Mouse (Mus musculus) adrenal gland, postnatal 14 days (tissue): Measurements from ENCODE around the gene Ino80d. TPM values are rescaled to one million over a fixed set of nuclear protein-coding genes. Genes with fewer than 3 reads are reported as not detected.

Experiments
- DNase-seq: peaks from one replicate; pipeline ENCODE4 v3.0.0; 2021; ENCODE audit warnings: mixed read lengths
- total RNA-seq: library from RNA; stranded (reverse); gene quantifications from 2 replicates; pipeline ENCODE4 v1.2.3, GENCODE M21; 2021

Gene Ino80d
- total RNA-seq, 1 experiment from 2014 or later = 29.3 TPM

DNA sequence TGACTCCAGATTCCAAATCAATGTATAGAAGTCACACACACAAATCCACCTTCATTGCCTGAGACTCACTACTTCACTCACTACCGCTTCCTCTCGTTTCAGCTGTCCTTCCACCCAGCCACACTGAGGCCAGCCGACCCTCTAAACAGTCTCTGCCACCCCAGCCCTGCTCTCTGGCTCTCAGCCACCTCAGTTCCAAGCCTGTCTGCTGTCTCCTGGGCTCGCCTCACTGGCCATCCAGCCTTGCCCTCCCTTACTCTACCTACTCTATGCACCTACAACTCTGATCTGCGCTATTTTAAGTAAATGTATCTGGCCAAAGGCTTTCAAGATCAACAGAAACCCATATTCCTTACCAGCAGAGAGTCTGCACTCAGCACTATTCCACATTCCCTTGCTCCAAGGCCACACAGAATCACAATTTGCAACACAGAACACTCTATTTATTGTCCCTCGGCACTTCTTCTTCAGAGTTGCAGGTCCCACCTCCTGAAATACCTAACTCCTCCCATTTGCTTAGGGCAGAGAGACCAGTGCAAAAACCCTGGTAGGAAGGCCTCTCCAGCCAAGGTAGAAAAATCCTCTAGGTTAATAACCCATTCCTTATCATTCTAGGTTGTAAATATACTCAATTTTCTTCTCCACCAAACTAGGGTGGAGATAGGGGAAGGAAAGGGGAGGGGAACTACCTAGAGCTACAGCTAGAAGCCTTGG is 6.7 kb downstream of the Ino80d start:
- DNase-seq = peak; percentile 29

DNA sequence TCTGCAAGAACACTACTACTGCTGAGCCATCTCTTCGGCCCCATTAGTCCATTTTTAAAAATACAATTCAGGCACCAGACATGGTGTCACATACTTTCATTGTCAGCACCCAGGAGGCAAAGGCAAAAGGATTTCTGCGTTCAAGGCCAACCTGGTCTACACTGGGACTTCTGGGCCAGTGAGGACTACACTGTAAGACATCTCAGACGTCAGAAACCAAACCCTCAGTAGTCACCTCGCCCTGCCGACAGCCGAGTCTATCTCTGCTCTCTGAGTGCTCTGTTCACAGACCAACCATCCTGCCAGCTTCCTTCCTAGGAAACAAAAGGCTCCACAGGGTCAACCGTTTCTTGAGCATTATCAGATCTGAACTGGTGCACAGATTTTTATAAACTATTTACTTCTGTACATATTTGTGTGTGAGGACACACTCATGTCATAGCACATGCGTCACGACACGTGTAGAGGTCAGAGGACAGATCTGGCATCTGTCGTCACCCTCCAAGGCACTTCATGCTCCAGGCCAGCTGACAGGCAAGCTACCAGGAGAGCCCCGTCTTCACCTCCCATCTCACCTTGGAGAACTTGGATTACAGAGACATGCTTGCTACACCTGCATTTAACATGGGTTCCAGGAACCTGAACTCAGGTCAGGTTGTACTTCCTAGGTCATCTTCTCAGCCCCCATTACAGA is 11.6 kb downstream of the Ino80d start:
- DNase-seq = no peak

DNA sequence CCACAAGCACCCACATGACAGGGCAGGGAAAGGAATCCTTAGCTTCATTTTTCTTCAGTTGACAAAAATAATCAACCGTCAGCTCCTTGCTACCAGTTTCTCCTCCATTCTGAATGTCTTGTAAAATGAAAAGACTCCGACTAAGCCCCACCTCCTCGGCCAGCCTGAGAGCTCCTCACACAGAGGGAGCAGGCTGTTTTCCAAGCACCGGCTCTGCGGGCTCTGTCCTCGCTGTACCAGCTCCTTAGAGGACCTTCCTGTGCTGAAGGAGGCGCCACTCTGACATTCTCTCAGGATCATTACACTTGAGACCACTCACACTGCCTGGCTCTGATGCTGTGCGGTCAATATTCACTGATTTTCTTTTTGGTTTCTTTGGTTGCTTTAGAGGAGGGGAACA is 14.3 kb downstream of the Ino80d start:
- DNase-seq = no peak

DNA sequence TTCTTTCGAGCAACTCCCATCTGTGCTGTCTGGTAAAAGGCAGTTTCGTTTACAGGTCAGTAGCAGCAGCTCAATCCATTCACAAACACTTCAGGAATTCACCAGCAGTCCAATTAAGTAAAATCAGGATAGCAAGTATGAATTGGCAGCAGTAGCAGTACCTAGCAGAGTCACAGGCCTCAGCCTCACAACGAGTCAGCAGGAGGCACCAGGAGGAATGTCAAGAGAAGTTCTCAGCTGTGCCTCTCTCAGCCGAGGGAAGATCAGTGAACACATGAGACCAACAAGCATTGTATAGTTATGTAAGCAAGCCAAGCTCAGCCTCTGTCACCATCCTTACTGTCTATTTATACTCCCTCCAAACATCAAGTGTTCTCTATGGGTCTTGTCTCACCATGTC is 15.6 kb downstream of the Ino80d start:
- DNase-seq = no peak

DNA sequence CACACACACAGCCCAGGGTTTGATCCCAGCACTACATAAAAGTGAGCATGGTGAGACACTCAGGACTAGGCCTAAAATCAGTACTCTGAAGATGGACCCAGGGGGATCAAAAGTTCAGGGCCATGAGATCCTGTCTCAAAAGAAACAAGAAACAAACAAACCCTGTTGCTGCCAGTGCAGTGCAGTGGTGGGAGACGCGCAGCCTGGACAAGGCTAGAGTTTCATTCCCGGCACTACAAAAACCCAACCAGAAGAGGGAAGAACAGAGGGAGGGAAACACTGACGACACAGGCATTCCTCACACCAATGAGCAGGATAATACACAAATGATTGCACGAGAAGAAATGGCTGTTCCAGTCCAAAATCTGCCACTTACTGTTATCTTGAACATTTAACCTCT is 18.4 kb downstream of the Ino80d start:
- no peak for DNase-seq

DNA sequence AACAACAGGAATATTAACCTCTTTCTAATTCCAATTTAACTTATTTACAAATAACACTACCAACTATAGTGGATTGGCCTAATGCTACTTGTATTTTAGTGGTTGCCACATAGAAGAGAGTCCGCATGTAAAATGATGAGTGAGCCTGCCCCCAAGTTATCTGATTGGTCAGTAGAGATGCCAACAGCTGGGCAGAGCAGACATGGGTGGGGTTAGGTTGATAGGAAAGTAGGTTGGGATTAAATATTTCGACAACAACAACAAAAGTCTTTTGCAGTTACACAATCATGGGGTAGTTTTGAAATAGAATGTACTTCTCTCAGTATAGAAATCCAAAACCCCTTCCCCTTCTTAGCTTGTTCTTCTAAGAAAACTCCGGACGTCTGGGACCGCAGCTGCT is 24.7 kb downstream of the Ino80d start:
- no peak for DNase-seq

DNA sequence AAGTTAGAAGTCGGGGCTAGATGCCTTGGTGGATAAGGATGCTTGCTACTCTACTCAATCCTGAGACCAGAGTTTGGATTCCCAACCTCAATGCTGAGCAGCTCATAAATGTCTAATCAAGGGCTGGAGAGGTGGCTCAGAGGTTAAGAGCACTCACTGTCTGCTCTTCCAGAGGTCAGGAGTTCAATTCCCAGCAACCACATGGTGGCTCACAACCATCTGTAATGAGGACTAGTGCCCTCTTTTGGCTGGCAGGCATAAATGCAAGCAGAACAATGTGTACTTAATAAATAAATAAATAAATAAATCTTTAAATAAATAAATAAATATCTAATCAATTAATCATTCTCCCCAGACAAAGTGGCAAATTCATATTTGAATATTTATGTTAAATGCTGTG is 25.9 kb downstream of the Ino80d start:
- DNase-seq = no peak

DNA sequence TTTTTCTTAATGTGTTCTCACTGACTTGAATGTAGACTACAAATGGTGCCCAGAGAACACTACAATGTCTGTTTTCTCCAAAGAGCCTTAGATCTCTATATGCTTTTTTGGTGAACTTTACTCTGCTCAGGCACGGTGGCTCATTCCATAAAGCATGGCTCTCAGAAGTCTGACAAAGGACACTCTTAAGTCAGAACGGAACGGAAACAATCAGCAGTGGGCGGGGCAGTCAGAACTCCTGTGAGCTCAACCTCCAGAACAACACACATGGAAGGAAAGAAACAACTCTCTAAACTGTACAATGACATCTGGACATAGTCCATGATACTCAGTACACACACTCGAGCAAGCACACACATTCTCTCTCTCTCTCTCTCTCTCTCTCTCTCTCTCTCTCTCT is 34.2 kb downstream of the Ino80d start:
- DNase-seq = no peak

DNA sequence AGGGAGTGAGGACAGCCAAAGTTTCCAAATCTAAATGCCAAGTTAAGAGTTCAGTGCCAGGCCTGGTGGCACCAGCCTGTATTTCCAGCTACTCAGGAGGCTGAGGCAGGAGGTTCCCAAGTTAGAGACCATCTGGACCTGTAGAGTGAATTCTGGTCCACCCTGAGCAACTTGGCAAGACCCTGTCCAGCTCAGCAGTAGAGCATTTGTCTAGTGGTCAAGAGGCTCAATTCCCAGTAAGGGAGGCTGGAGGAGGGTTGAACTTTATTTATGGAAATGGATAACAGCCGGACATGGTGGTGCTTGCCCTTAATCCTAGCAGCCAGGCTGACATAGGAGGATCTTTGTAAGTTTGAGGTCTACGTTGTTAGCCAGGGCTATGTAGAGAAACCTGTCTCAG is 38.1 kb downstream of the Ino80d start:
- no peak for DNase-seq

DNA sequence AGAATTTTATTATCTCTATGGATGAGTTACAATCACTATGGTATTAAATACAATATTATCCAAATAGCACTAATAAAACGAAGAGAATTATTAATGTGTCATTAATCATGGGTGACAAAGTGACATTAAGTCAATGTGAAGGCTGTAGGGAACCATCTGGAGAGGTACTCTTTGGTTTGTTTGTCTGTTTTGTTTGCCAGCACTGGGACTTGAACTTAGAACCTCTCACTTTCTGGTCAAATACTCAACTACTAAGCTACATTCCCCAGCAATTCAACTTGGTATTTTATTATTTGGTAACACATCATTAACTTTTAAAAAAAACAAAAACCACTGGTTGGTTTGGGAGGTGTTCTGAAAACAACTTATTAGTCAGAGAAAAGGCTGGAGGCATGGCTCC is 43.1 kb downstream of the Ino80d start:
- DNase-seq = no peak

DNA sequence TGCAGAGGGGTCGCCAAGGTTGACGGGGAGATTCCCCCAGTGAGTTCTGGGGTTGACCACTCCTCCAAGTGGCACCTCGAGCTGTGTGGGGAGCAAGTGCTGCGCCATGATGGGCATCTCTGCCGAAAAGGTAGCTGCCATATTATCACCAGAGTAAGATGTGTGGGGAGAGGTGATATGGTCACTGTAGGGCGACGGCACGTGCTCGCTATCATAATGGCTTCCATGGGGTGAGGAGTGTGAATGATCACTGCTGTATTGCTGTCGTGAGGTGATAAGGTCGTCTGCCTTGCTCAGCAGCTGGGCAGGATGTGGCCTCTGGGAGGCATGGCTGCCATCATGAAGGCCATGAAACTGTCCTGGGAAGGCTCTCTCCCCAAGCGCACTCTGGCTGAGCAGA is 56.1 kb downstream of the Ino80d start:
- DNase-seq = no peak

DNA sequence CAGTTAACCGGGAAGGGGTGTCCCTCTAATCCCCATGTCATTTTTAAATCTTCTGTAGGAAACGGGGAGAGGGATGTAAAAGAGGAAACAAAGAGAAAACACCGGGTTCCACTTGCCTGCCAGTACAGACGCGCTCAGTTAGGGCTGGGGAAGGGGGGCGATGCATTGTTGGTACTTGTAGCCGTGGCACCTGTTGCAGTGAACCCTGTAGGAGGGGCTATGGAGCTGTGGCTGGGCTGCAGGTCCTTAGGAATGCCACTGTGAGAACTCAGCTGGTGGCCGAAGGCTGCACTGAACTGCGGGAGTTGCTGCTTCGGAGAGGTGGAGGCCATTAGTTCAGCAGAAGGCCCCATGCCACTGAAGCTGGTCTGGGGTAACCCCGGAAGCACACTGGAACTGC is 56.6 kb downstream of the Ino80d start:
- DNase-seq = no peak

DNA sequence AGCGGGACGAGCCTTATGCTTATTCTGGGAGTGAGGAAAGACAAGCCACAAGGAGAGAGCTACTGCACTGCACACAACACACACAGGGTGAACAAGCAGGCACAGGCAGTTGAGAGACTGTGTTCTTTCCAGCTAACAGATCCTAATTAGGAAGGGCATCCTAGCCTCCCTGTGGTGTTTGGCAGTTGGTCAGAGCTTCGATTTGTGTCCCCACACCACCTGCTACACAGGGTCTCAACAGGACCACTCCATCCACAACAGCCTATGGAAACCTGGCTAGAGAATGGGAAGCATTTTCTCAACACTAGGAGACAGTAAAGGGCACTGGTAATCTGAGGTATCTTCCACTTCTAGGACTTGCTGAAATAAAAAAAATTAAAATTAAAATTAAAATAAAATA is 57.1 kb downstream of the Ino80d start:
- no peak for DNase-seq

DNA sequence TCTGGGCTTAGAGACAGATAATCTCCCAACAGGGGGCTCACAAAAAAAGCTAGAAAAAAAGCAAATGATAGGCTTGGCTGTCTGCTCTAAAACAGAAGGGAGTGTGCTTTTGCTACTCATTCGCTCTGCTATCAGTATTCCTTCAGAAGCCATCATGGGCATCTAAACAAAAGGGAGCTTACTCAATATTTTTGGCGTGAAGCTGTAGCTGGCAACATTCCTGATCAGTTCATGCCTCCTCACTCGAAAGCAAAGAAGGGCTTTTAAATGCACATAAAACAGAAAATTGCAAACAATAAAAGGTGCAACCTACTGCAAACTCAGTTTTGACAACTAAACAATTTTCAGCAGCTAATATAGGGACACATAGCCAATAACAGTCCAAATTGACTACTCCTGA is 59.1 kb downstream of the Ino80d start:
- peak; percentile 46 for DNase-seq

DNA sequence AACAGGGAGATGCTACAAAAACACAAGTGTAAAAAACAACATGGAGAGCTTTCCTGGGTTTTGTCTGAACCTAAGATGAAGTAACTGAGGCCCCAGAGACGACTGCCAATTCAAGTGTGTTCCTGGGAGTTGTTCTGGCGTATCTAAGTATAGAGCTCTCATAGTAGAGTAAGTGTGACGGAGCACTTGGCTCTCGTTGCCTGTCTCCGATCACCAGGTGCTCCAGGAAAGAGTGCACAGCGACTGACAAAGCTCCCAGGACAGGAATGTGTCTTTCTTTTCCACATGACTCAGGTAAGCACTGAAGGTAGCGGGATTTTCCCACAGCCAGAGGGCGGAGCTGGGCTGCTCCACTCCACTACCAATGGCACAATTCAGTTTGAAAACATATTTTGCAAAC is 63.6 kb downstream of the Ino80d start:
- no peak for DNase-seq

DNA sequence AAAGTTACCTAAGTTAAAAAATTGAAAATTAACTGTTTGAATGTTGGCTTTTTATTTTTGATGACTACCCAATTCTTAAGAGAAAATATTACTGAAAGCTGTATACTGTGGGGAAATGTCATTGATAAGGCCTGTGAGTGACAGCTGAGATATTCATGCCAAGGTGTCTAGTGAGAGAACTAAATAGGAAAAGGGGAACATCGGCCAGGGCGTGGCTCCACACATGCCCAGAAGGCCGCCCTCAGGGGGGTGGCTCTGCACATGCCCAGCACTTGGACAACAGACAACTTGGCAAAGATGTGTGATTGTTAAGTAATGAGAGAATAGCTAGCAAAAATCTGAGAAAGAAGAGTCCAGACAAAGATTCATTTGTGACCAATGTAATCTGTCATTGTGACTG is 64.5 kb downstream of the Ino80d start:
- DNase-seq = peak; percentile 54

DNA sequence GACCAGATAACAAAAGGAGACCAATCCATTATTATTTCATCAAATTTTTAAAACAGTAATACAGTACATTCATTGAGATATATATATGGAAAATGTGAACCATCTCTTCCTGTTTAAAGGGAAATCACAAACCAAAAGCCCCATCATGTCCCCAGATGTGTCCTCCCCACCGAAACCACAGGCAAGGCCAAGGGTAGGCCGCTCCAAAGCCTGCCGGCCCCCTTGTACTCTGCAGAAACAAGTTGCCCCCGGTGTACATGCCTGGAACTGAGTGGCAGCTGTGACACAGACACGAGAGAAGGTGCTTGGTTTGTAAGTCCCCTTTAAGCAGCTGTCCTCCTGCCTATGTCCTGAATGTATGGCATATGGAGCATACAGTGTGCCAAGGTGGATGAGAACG is 66.5 kb downstream of the Ino80d start:
- DNase-seq = no peak

DNA sequence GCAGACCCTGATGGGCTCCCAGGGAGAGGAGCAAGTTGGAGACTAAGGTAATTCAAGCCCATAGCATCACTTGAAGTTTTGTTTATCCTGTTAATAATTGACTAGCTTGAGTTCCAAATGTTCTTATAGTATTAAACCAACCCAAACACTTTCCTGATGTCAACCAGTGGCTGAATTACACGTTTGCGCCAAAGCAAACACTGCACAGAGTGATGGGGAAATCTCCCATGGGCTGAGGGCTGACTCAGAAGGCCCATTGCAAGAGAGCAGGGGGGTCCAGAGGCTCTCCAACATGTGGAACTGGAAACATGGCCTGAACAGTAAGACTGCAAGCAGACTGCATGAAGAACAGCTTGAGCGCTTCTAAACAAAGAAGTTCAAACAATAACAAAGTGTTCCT is 81.5 kb downstream of the Ino80d start:
- no peak for DNase-seq

DNA sequence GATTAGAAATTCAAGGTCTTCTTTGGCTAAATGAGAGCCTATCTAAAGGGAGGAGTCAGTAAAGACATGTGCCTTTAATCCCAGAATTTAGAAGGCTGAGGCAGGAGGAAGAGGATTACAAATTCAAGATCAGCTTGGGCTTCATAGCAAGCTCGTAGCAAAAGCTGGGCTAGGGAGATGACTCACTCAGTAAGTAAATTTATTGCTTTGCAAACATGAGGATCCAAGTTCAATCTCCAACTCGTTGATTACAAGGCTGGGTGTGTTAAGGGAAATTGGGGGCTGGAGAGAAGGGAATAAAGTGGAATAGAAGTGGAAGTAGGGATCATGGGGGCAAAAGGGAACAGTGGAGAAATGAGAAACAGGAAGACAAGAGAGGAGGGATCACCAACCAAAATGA is 94.6 kb downstream of the Ino80d start:
- no peak for DNase-seq

DNA sequence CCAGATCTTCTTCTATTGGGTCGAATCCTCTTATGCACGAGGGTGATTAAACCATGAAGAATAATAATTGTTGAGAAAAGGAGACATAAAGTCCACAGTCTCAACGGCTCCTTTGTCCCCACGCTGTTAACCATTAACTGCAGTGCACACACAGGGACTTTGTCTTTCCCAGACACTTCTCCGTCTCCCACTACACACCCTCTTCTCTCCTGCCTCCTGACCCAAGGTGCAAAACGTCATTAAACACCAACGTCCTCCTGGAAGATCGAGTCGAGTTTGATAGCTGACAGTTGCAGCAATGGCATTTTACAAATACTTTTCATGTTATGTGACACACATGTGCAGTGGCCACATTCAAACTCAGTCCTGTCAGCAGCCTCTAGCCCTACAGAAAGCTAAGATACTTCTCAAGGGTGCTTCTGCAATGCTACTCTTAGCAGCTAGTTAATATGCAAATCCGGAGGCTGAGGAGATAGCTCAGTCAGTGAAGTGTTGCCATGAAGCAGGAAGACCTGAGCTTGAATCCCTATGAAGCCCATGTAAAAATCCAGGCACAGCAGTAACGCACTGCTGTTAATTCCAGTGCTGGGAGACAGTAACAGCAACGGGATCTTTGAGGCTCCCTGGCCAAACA is 109.3 kb downstream of the Ino80d start:
- no peak for DNase-seq

DNA sequence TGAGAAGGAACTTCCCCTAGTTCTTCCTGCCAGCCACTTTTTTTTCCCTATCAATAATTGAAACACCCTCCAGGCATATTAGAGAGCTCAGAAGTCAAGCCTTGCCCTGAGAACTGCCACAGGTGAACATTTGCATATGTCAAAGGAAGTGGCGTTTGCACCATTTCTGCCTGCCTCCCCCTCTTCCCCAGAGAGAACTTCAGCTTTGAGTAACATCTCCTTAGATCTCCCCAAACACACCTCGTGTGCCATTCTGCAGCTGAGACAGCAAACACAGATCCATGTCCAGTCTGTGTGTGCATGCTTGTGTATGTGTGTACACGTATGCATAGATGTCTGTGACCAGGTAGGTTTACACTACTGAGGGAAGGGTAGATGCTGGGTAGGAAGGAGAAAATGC is 112.6 kb downstream of the Ino80d start:
- no peak for DNase-seq

DNA sequence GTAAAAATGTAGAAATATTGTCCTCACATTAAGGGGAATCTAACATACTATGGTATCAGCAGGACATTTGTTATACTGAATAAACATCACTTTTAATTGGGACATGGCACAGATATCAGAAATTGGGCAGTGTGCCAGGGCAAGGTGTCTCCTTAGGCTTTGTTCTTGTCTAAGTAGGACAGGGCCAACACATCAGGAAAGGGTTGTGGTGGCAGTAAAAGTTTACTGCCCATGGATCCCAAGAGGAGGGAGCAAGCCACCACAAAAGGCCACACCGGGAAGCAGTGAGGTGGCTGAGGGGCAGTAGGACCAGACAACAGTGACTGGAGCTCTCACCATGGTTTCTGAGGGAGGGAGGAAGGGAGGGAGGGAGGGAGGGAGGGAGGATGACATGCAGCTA is 121.1 kb downstream of the Ino80d start:
- no peak for DNase-seq

DNA sequence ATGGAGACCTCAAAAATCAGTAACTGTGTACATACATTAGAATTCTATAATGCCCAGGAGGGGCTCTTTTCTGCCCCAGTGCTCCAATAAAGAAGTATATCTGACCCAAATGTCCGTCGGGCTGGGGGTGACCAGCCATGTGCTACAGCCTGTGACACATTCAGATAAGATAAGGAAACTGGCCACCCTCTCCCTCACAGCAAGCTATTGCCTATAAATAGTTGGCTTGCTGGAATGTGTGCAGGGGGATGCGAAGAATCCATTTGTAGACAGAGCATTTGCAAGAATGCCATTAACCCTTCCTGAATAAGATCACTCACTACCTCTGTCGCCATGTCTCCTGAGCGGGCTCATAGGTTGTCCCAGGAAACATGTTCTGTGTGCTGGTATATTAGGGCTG is 121.8 kb downstream of the Ino80d start:
- no peak for DNase-seq

DNA sequence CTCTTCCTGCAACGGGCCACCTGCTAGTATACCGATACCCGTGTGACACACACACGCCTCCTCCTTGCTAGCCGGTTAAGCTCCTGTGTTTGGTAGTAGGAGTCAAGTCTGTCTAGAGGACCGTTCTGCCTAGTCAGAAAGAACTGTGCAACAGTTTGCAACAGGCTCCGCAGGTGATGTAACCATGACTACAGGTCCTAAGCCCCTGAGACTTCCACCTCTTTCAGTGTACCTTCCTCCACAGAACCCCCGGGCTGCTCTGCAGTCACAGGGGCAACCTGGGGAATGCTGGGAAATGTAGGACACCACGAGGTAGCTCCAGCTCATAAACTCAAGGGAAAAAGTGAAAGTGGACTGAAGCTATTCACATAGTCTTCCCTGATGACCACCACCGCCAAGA is 123.4 kb downstream of the Ino80d start:
- DNase-seq = no peak
